Mouse (Mus musculus): ENCODE data around the gene Il4ra. TPM values are rescaled to one million over a fixed set of nuclear protein-coding genes. Genes with fewer than 3 reads are reported as not detected.

Il4ra gene
- total and polyA plus RNA-seq, 2 experiments from 2014 or later: 4.5 to 14.3 TPM

- WGBS: 71% methylated on average over 6 of the region's 6 CpGs
- H3K36me3 ChIP-seq (ENCODE audit: insufficient read depth, low read length): no peaks in the 10 kb centered on the region
- H3K27ac ChIP-seq: no peak overlapping the region
- no peaks in the 10 kb centered on the region for H3K27me3 ChIP-seq (ENCODE audit: insufficient read depth, low read length)
- no peak overlapping the region for H3K4me3 ChIP-seq (ENCODE audit: low read length)
- DNase-seq (ENCODE audit: low spot score): no peak
- no peaks in the 10 kb centered on the region for H3K9me3 ChIP-seq (ENCODE audit: low read length)
- TF ChIP-seq CTCF (IDR thresholded peaks at IDR 0.05; ENCODE audit: low read depth): no peak
- ATAC-seq: no peak
- no peak overlapping the region for H3K4me2 ChIP-seq (ENCODE audit: low read depth, low read length)
- no peaks in the 10 kb centered on the region for H3K4me1 ChIP-seq (ENCODE audit: insufficient read depth, low read length)
- H3K9ac ChIP-seq (replicated peaks; ENCODE audit: low read length): no peak overlapping the region
Observed at GRCm38 (mm10) chr7:125607384-125608182, 55.7 kb downstream of the Il4ra start.

- Histone ChIP-seq H3K27me3 (ENCODE audit: insufficient read depth, low read length) (no peaks in the 10 kb centered on the region), H3K9ac (replicated peaks; ENCODE audit: low read length) (no peak overlapping the region), H3K36me3 (ENCODE audit: insufficient read depth, low read length) (no peaks in the 10 kb centered on the region), H3K4me3 (ENCODE audit: low read length) (no peak overlapping the region), H3K4me2 (ENCODE audit: low read depth, low read length) (no peak overlapping the region), H3K9me3 (ENCODE audit: low read length) (no peaks in the 10 kb centered on the region), H3K4me1 (ENCODE audit: insufficient read depth, low read length) (no peaks in the 10 kb centered on the region), H3K27ac (no peak overlapping the region)
- WGBS: 89% methylated on average over 4 of the region's 4 CpGs
- TF ChIP-seq CTCF (IDR thresholded peaks at IDR 0.05; ENCODE audit: low read depth): no peak
- DNase-seq (ENCODE audit: low spot score): no peak
- ATAC-seq: no peak
Observed at GRCm38 (mm10) chr7:125608183-125608688, 56.3 kb downstream of the Il4ra start.

GRCm38 (mm10) chr7:125613579-125613978, 61.7 kb downstream of the Il4ra start:
- H3K4me2 ChIP-seq (ENCODE audit: low read depth, low read length): no peak overlapping the region
- no peaks in the 10 kb centered on the region for H3K27me3 ChIP-seq (ENCODE audit: insufficient read depth, low read length)
- H3K9me3 ChIP-seq (ENCODE audit: low read length): no peaks in the 10 kb centered on the region
- no peak overlapping the region for H3K9ac ChIP-seq (replicated peaks; ENCODE audit: low read length)
- no peaks in the 10 kb centered on the region for H3K36me3 ChIP-seq (ENCODE audit: insufficient read depth, low read length)
- WGBS: 77% methylated on average over 5 of the region's 5 CpGs
- no peak overlapping the region for H3K4me3 ChIP-seq (ENCODE audit: low read length)
- DNase-seq (ENCODE audit: low spot score): no peak
- no peak overlapping the region for H3K27ac ChIP-seq
- no peak for ATAC-seq
- no peaks in the 10 kb centered on the region for H3K4me1 ChIP-seq (ENCODE audit: insufficient read depth, low read length)
- no peak for TF ChIP-seq CTCF (IDR thresholded peaks at IDR 0.05; ENCODE audit: low read depth)

- Histone ChIP-seq H3K27me3 (ENCODE audit: insufficient read depth, low read length) (no peaks in the 10 kb centered on the region), H3K9ac (replicated peaks; ENCODE audit: low read length) (no peak overlapping the region), H3K4me3 (ENCODE audit: low read length) (no peak overlapping the region), H3K36me3 (ENCODE audit: insufficient read depth, low read length) (no peaks in the 10 kb centered on the region), H3K27ac (no peak overlapping the region), H3K9me3 (ENCODE audit: low read length) (no peaks in the 10 kb centered on the region), H3K4me2 (ENCODE audit: low read depth, low read length) (no peak overlapping the region), H3K4me1 (ENCODE audit: insufficient read depth, low read length) (no peaks in the 10 kb centered on the region)
- TF ChIP-seq CTCF (IDR thresholded peaks at IDR 0.05; ENCODE audit: low read depth): no peak
- WGBS: 92% methylated on average over 7 of the region's 7 CpGs
- no peak for ATAC-seq
- no peak for DNase-seq (ENCODE audit: low spot score)
Observed at GRCm38 (mm10) chr7:125615453-125615852, 63.5 kb downstream of the Il4ra start.

GRCm38 (mm10) chr7:125618016-125618415, 66.1 kb downstream of the Il4ra start:
- no peak overlapping the region for H3K4me3 ChIP-seq (ENCODE audit: low read length)
- no peaks in the 10 kb centered on the region for H3K4me1 ChIP-seq (ENCODE audit: insufficient read depth, low read length)
- no peaks in the 10 kb centered on the region for H3K36me3 ChIP-seq (ENCODE audit: insufficient read depth, low read length)
- DNase-seq (ENCODE audit: low spot score) (no peak), ATAC-seq (no peak)
- no peaks in the 10 kb centered on the region for H3K9me3 ChIP-seq (ENCODE audit: low read length)
- no peak overlapping the region for H3K4me2 ChIP-seq (ENCODE audit: low read depth, low read length)
- H3K27ac ChIP-seq: no peak overlapping the region
- no peak for TF ChIP-seq CTCF (IDR thresholded peaks at IDR 0.05; ENCODE audit: low read depth)
- 75% methylated on average over 7 of the region's 7 CpGs for WGBS
- H3K27me3 ChIP-seq (ENCODE audit: insufficient read depth, low read length): no peaks in the 10 kb centered on the region
- H3K9ac ChIP-seq (replicated peaks; ENCODE audit: low read length): no peak overlapping the region

- ATAC-seq: no peak
- no peaks in the 10 kb centered on the region for H3K4me1 ChIP-seq (ENCODE audit: insufficient read depth, low read length)
- H3K9me3 ChIP-seq (ENCODE audit: low read length): no peaks in the 10 kb centered on the region
- no peak overlapping the region for H3K4me3 ChIP-seq (ENCODE audit: low read length)
- no peak overlapping the region for H3K4me2 ChIP-seq (ENCODE audit: low read depth, low read length)
- H3K27me3 ChIP-seq (ENCODE audit: insufficient read depth, low read length): no peaks in the 10 kb centered on the region
- DNase-seq (ENCODE audit: low spot score): no peak
- no peaks in the 10 kb centered on the region for H3K36me3 ChIP-seq (ENCODE audit: insufficient read depth, low read length)
- no peak overlapping the region for H3K27ac ChIP-seq
- H3K9ac ChIP-seq (replicated peaks; ENCODE audit: low read length): no peak overlapping the region
- 82% methylated on average over 4 of the region's 4 CpGs for WGBS
- TF ChIP-seq CTCF (IDR thresholded peaks at IDR 0.05; ENCODE audit: low read depth): no peak
Observed at GRCm38 (mm10) chr7:125620077-125620476, 68.2 kb downstream of the Il4ra start.

Measured in hindbrain, postnatal 0 days (tissue).